Mouse (Mus musculus): Measurements from ENCODE around the gene Col6a3.

GRCm38 (mm10) chr1:90836178-90836740, 7.5 kb downstream of the Col6a3 start:
- TF ChIP-seq CTCF (IDR thresholded peaks at IDR 0.05; ENCODE audit: low read depth) (no peak), EP300 (optimal IDR thresholded peaks at IDR 0.05) (no peak)
